8 mouse cellular contexts compared by ENCODE assay signal in genomic region chr3:145904850-145905776, GRCm38 (mm10). TPM values are rescaled to one million over a fixed set of nuclear protein-coding genes. Genes with fewer than 3 reads are reported as not detected.
DNase-seq lines count a peak whose midpoint lies in the region; ATAC-seq and TF ChIP-seq lines count a peak whose summit lies in the region.

No protein-coding gene starts in this region.

- H3K4me1 ChIP-seq in E14TG2a.4 (replicated peaks; ENCODE audit: low read depth, low read length) = no peaks in the 10 kb centered on the region
- no peaks in the 10 kb centered on the region for H3K4me1 ChIP-seq in embryonic facial prominence, embryonic 11.5 days (ENCODE audit: control insufficient read depth, insufficient read depth, low read length)
- H3K4me1 ChIP-seq in heart, embryonic 10.5 days = peaks cover 10% of the 10 kb centered on the region
- 0 out of 2 replicates have a peak, but pooled peaks cover 2% of the 10 kb centered on the region for H3K4me1 ChIP-seq in kidney, embryonic 14.5 days (ENCODE audit: control insufficient read depth, insufficient read depth, low read length)
- no peaks in the 10 kb centered on the region for H3K4me1 ChIP-seq in liver, embryonic 14.5 days (replicated peaks; ENCODE audit: control insufficient read depth in 2 of 2, insufficient read depth in 2 of 2, low read length in 1 of 2)
- H3K4me1 ChIP-seq in neural tube, embryonic 14.5 days (ENCODE audit: control insufficient read depth, insufficient read depth, low read length) = no peaks in the 10 kb centered on the region

- no peak overlapping the region for H3K4me2 ChIP-seq in embryonic facial prominence, embryonic 11.5 days (ENCODE audit: low read depth, low read length)
- H3K4me2 ChIP-seq in kidney, embryonic 14.5 days (replicated peaks; ENCODE audit: low read depth, low read length) = no peak overlapping the region
- no peak overlapping the region for H3K4me2 ChIP-seq in liver, embryonic 14.5 days (ENCODE audit: low read depth)
- H3K4me2 ChIP-seq in neural tube, embryonic 14.5 days (ENCODE audit: low read depth, low read length) = peak overlapping the region; percentile 24; the same call in 1 of the 2 replicates

- no peak overlapping the region for H3K27ac ChIP-seq in embryonic facial prominence, embryonic 11.5 days (replicated peaks; ENCODE audit: low read depth, low read length)
- peak overlapping the region; percentile 68; the same call in 1 of the 2 replicates for H3K27ac ChIP-seq in heart, embryonic 10.5 days
- H3K27ac ChIP-seq in kidney, embryonic 14.5 days (ENCODE audit: low read depth, low read length) = no peak overlapping the region
- no peak overlapping the region for H3K27ac ChIP-seq in liver, embryonic 14.5 days
- no peak overlapping the region for H3K27ac ChIP-seq in neural tube, embryonic 14.5 days (ENCODE audit: low read depth, low read length)

- ATAC-seq in embryonic facial prominence, embryonic 11.5 days (replicated peaks; ENCODE audit: insufficient number of reproducible peaks, low FRiP score, low TSS enrichment, low read depth) = peak; percentile 61
- peak; percentile 64 for ATAC-seq in kidney, embryonic 14.5 days (ENCODE audit: low FRiP score, low TSS enrichment)
- ATAC-seq in liver, embryonic 14.5 days (ENCODE audit: insufficient read depth) = no peak
- peak; percentile 65 for ATAC-seq in neural tube, embryonic 14.5 days (ENCODE audit: low read depth)

- peak; percentile 51 for TF ChIP-seq CTCF in E14TG2a.4 (conservative IDR thresholded peaks at IDR 0.05; ENCODE audit: low read length)
- peak; percentile 71 for TF ChIP-seq CTCF in liver, embryonic 14.5 days (IDR thresholded peaks at IDR 0.05; ENCODE audit: low read depth)

- H3K4me3 ChIP-seq in E14TG2a.4 (replicated peaks; ENCODE audit: low read length) = no peak overlapping the region
- H3K4me3 ChIP-seq in embryonic facial prominence, embryonic 11.5 days (ENCODE audit: low read depth, low read length) = no peak overlapping the region
- peak overlapping the region; percentile 29; the same call in 1 of the 2 replicates for H3K4me3 ChIP-seq in heart, embryonic 10.5 days
- no peak overlapping the region for H3K4me3 ChIP-seq in kidney, embryonic 14.5 days (ENCODE audit: low read length)
- no peak overlapping the region for H3K4me3 ChIP-seq in liver, embryonic 14.5 days (ENCODE audit: insufficient read depth in 1 of 2, low read depth in 2 of 2, low read length in 2 of 2)
- no peak overlapping the region for H3K4me3 ChIP-seq in neural tube, embryonic 14.5 days (ENCODE audit: low read depth, low read length)

- peak; percentile 34 for DNase-seq in adrenal gland, adult 2 months
- peak; percentile 90 for DNase-seq in embryonic facial prominence, embryonic 11.5 days (ENCODE audit: low spot score)
- DNase-seq in heart, embryonic 10.5 days (ENCODE audit: low spot score) = peak; percentile 81
- peak in 1 of 3 experiments; percentile 20 for DNase-seq in liver, embryonic 14.5 days (ENCODE audit: low read depth in 3 of 3, low spot score in 3 of 3)
- DNase-seq in thymus, postnatal 4 days = peak; percentile 72

- WGBS in embryonic facial prominence, embryonic 11.5 days = 53% methylated on average over 22 of the region's 22 CpGs
- WGBS in heart, embryonic 10.5 days = 49% methylated on average over 22 of the region's 22 CpGs
- WGBS in kidney, embryonic 14.5 days = 56% methylated on average over 22 of the region's 22 CpGs
- WGBS in liver, embryonic 14.5 days (ENCODE audit: insufficient replicate concordance) = 39% methylated on average over 22 of the region's 22 CpGs
- 50% methylated on average over 22 of the region's 22 CpGs for WGBS in neural tube, embryonic 14.5 days

- TF ChIP-seq EP300 in liver, embryonic 14.5 days (IDR thresholded peaks at IDR 0.05; ENCODE audit: low read depth) = no peak

- peaks cover 9% of the 10 kb centered on the region for H3K9me3 ChIP-seq in E14TG2a.4 (ENCODE audit: low read length)
- no peaks in the 10 kb centered on the region for H3K9me3 ChIP-seq in embryonic facial prominence, embryonic 11.5 days (replicated peaks; ENCODE audit: control insufficient read depth, low read length)
- H3K9me3 ChIP-seq in heart, embryonic 10.5 days = no peaks in the 10 kb centered on the region
- H3K9me3 ChIP-seq in kidney, embryonic 14.5 days (ENCODE audit: control insufficient read depth, low read length) = no peaks in the 10 kb centered on the region
- no peaks in the 10 kb centered on the region for H3K9me3 ChIP-seq in liver, embryonic 14.5 days (ENCODE audit: control insufficient read depth, low read length)
- H3K9me3 ChIP-seq in neural tube, embryonic 14.5 days (ENCODE audit: control insufficient read depth, low read length) = no peaks in the 10 kb centered on the region

- H3K9ac ChIP-seq in embryonic facial prominence, embryonic 11.5 days (replicated peaks; ENCODE audit: low read length) = no peak overlapping the region
- H3K9ac ChIP-seq in kidney, embryonic 14.5 days (ENCODE audit: low read depth, low read length) = no peak overlapping the region
- no peak overlapping the region for H3K9ac ChIP-seq in liver, embryonic 14.5 days (replicated peaks)
- no peak overlapping the region for H3K9ac ChIP-seq in neural tube, embryonic 14.5 days (replicated peaks; ENCODE audit: low read depth, low read length)

- H3K27me3 ChIP-seq in E14TG2a.4 (ENCODE audit: insufficient read depth, low read length) = peaks cover 5% of the 10 kb centered on the region; the same call in 1 of the 2 replicates
- no peaks in the 10 kb centered on the region for H3K27me3 ChIP-seq in embryonic facial prominence, embryonic 11.5 days (ENCODE audit: control insufficient read depth, insufficient read depth, low read length)
- no peaks in the 10 kb centered on the region for H3K27me3 ChIP-seq in heart, embryonic 10.5 days (ENCODE audit: insufficient read depth, poor library complexity, severe bottlenecking)
- no peaks in the 10 kb centered on the region for H3K27me3 ChIP-seq in kidney, embryonic 14.5 days (ENCODE audit: control insufficient read depth, insufficient read depth, low read length)
- H3K27me3 ChIP-seq in liver, embryonic 14.5 days (ENCODE audit: control insufficient read depth, insufficient read depth, low read length) = no peaks in the 10 kb centered on the region
- no peaks in the 10 kb centered on the region for H3K27me3 ChIP-seq in neural tube, embryonic 14.5 days (ENCODE audit: control insufficient read depth, insufficient read depth, low read length)

- no peaks in the 10 kb centered on the region for H3K36me3 ChIP-seq in E14TG2a.4 (ENCODE audit: insufficient read depth, low read length)
- no peaks in the 10 kb centered on the region for H3K36me3 ChIP-seq in embryonic facial prominence, embryonic 11.5 days (replicated peaks; ENCODE audit: control insufficient read depth, insufficient read depth, low read depth, low read length)
- H3K36me3 ChIP-seq in heart, embryonic 10.5 days = no peaks in the 10 kb centered on the region
- no peaks in the 10 kb centered on the region for H3K36me3 ChIP-seq in kidney, embryonic 14.5 days (ENCODE audit: control insufficient read depth, insufficient read depth, low read length)
- no peaks in the 10 kb centered on the region for H3K36me3 ChIP-seq in liver, embryonic 14.5 days (replicated peaks; ENCODE audit: control insufficient read depth, insufficient read depth, low read depth)
- H3K36me3 ChIP-seq in neural tube, embryonic 14.5 days (ENCODE audit: control insufficient read depth, insufficient read depth, low read length) = no peaks in the 10 kb centered on the region

RNA-seq across cellular contexts. Expression of gene Bcl10, which starts 17.5 kb away (rescaled TPM):
- 10 to 100 TPM; 20.7 to 23.9 TPM for total RNA-seq in adrenal gland, adult 2 months (2021)
- polyA plus RNA-seq in adrenal gland, adult 2 months (2012; rRNA removed) = 3.6 and 4.1 TPM in 2 replicates
- polyA plus RNA-seq in embryonic facial prominence, embryonic 11.5 days (2014; fragmentation: Nextera tagmentation; extraction: Ambion mirVana) = 59.5 and 61.5 TPM in 2 replicates
- polyA plus RNA-seq in heart, embryonic 10.5 days (2016; fragmentation: Nextera tagmentation; extraction: Ambion mirVana) = 39.1 and 41.1 TPM in 2 replicates
- polyA plus RNA-seq in kidney, embryonic 14.5 days (2014; fragmentation: Nextera tagmentation; extraction: Ambion mirVana) = 52.5 and 54.5 TPM in 2 replicates
- 5.8 and 7.4 TPM in 2 replicates for polyA plus RNA-seq in liver, embryonic 14.5 days (2012; rRNA removed)
- polyA plus RNA-seq in liver, embryonic 14.5 days (2014; fragmentation: Nextera tagmentation; extraction: Ambion mirVana) = 16.5 and 18.5 TPM in 2 replicates
- 34.5 and 40.9 TPM in 2 replicates for polyA plus RNA-seq in neural tube, embryonic 14.5 days (2014; fragmentation: Nextera tagmentation; extraction: Ambion mirVana)

RNA-seq across cellular contexts. Expression of gene 2410004B18Rik, which starts 32.7 kb away (rescaled TPM):
- total RNA-seq in adrenal gland, adult 2 months (2021) = 10 to 100 TPM; 22.0 to 23.1 TPM
- polyA plus RNA-seq in adrenal gland, adult 2 months (2012; rRNA removed) = 8.7 and 9.2 TPM in 2 replicates
- polyA plus RNA-seq in embryonic facial prominence, embryonic 11.5 days (2014; fragmentation: Nextera tagmentation; extraction: Ambion mirVana) = 57.8 and 70.0 TPM in 2 replicates
- 43.3 and 55.7 TPM in 2 replicates for polyA plus RNA-seq in heart, embryonic 10.5 days (2016; fragmentation: Nextera tagmentation; extraction: Ambion mirVana)
- polyA plus RNA-seq in kidney, embryonic 14.5 days (2014; fragmentation: Nextera tagmentation; extraction: Ambion mirVana) = 55.7 and 63.5 TPM in 2 replicates
- 6.2 and 7.8 TPM in 2 replicates for polyA plus RNA-seq in liver, embryonic 14.5 days (2012; rRNA removed)
- 14.4 and 17.4 TPM in 2 replicates for polyA plus RNA-seq in liver, embryonic 14.5 days (2014; fragmentation: Nextera tagmentation; extraction: Ambion mirVana)
- polyA plus RNA-seq in neural tube, embryonic 14.5 days (2014; fragmentation: Nextera tagmentation; extraction: Ambion mirVana) = 78.1 and 80.3 TPM in 2 replicates
